Mouse (Mus musculus) heart, embryonic 11.5 days (tissue): Measurements from ENCODE around the gene Slc17a9. TPM values are rescaled to one million over a fixed set of nuclear protein-coding genes. Genes with fewer than 3 reads are reported as not detected.

Experiments
- ATAC-seq: fragments of 200-750 bp; cut with Nextera tagmentation; replicated peaks from 2 replicates; pipeline ENCODE4 v1.8.0; 2017; ENCODE audit warnings: moderate library complexity; ENCODE audit not compliant: insufficient number of reproducible peaks, low FRiP score, low TSS enrichment
- H3K27ac ChIP-seq: fragments of 300-500 bp; sonication (generic); 2 replicates; pipeline ENCODE4 v1.5.1; 2014; ENCODE audit warnings: mild to moderate bottlenecking, low read depth, low read length
- H3K27me3 ChIP-seq: fragments of 300-500 bp; sonication (generic); 2 replicates; pipeline ENCODE4 v1.6.1; 2014; ENCODE audit warnings: mild to moderate bottlenecking, low read length, mixed read lengths; ENCODE audit not compliant: control insufficient read depth, insufficient read depth
- H3K36me3 ChIP-seq: fragments of 300-500 bp; sonication (generic); 2 replicates; pipeline ENCODE4 v1.6.1; 2014; ENCODE audit warnings: mild to moderate bottlenecking, low read length, moderate library complexity, mixed read lengths; ENCODE audit not compliant: control insufficient read depth, insufficient read depth
- H3K4me1 ChIP-seq: fragments of 300-500 bp; sonication (generic); 2 replicates; pipeline ENCODE4 v1.6.1; 2014; ENCODE audit warnings: low read length; ENCODE audit not compliant: control insufficient read depth, insufficient read depth
- H3K4me2 ChIP-seq: fragments of 300-500 bp; sonication (generic); 2 replicates; pipeline ENCODE4 v1.6.1; 2014; ENCODE audit warnings: mild to moderate bottlenecking, moderate library complexity
- H3K4me3 ChIP-seq: fragments of 300-500 bp; sonication (generic); 2 replicates; pipeline ENCODE4 v1.5.1; 2014; ENCODE audit warnings: low read depth, low read length
- H3K9ac ChIP-seq: fragments of 300-500 bp; sonication (generic); 2 replicates; pipeline ENCODE4 v1.6.1; 2014; ENCODE audit warnings: mild to moderate bottlenecking, low read depth, low read length, moderate library complexity
- H3K9me3 ChIP-seq: fragments of 300-500 bp; sonication (generic); replicated peaks from 2 replicates; pipeline ENCODE4 v1.6.1; 2016; ENCODE audit warnings: low read length; ENCODE audit not compliant: control insufficient read depth
- WGBS: fragments of 180-500 bp; shearing (Covaris S2); extraction: QIAGEN DNeasy Blood & Tissue Kit; methylation state at CpG from one replicate; pipeline ENCODE4 v1.1.7; 2014; ENCODE audit not compliant: insufficient replicate concordance; 5-methylcytosine and 5-hydroxymethylcytosine counted together
- polyA plus RNA-seq: library from polyadenylated mRNA; unstranded; fragments of >200 nt; fragmentation: Nextera tagmentation; extraction: Ambion mirVana; gene quantifications from 2 replicates; pipeline ENCODE4 v1.2.1, GENCODE M21; 2014

Slc17a9 gene
- polyA plus RNA-seq, 1 experiment from 2014 or later = 0.96 TPM

DNA sequence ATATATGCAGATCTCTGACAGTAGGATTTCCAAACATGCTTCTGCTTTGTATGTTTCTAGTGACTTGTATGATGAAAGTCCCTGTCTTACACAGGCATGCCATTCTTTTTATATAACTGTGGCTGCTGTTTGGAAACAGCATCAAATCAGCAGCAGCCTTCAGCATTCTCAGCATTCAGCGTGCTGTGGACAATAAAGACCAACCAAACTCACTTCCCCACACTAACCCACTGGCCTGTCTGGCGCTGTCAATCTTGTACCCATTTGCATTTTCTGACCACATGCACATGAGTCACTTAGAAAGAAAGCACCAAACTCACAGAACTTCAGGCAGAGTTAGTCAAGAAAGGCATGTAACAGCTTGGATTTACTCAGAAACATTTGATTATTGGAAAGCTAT lies 29.9 kb upstream of the Slc17a9 start:
- ATAC-seq = no peak
- H3K9ac ChIP-seq = no peak overlapping the region
- H3K4me3 ChIP-seq = no peak overlapping the region
- H3K4me1 ChIP-seq = peaks cover 10% of the 10 kb centered on the region
- H3K36me3 ChIP-seq = peaks cover 6% of the 10 kb centered on the region
- no peaks in the 10 kb centered on the region for H3K9me3 ChIP-seq
- H3K27me3 ChIP-seq = no peaks in the 10 kb centered on the region
- no peak overlapping the region for H3K27ac ChIP-seq
- H3K4me2 ChIP-seq = no peak overlapping the region
- WGBS = 85% methylated on average over 2 of the region's 2 CpGs

DNA sequence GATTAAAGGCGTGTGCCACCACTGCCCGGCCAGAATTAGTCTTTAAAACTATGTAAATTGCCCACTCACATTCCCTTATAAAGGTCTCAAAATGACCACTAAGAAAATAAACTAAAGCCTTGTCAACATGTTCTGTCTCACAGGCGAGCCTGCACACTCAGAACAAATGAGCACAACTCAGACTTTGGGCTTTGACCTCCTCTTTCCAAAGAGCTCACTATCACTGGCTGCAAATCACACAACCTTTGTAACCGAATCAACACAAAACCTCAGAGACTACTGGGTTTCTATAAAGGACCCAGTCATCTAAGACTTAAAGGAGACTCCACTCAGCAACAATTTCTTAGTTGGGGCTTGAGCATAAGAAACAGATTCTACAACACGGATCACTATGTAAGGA lies 24.6 kb upstream of the Slc17a9 start:
- no peak for ATAC-seq
- WGBS = 72% methylated on average over 5 of the region's 5 CpGs
- H3K4me1 ChIP-seq = peaks cover 30% of the 10 kb centered on the region
- peak overlapping the region; percentile 99 for H3K4me2 ChIP-seq
- H3K27ac ChIP-seq = no peak overlapping the region
- peak overlapping the region; percentile 82 for H3K4me3 ChIP-seq
- no peaks in the 10 kb centered on the region for H3K36me3 ChIP-seq
- no peaks in the 10 kb centered on the region for H3K9me3 ChIP-seq
- peak overlapping the region; percentile 95 for H3K9ac ChIP-seq
- H3K27me3 ChIP-seq = no peaks in the 10 kb centered on the region

DNA sequence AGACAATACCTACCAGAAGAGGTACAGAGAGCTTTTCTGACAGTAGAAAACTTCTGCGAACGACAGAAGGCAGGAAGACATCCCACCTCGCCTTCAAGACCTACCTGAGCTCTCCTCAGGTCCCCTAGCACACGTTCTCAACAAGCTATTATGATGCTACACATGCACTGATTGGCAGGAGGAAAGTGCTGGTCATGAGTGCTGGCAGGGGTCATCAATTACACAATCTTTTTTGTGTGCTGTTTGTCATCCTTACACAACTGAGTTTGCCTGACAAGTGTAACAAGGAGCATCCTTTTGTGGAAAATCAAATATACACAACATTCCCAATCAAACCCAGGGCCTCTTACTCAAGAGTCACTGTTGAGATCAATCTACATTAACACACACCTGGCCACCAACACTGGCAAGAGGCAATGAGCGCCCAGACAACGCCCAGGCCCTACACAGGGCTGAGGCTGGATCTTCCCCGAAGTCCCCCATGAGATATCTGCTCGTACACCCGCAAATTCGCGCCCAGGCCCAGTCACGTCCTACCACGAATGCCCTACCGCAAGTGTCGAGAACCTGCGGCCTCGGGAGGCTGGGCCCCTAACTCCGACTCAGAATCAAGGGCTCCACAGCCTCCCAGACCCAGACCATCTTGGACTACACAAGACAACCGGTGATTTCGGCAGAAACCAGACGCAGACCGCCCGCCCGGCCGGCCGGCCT lies 23.9 kb upstream of the Slc17a9 start:
- no peaks in the 10 kb centered on the region for H3K36me3 ChIP-seq
- 4% methylated on average over 26 of the region's 26 CpGs for WGBS
- no peak; the same call in 1 of the 2 replicates for ATAC-seq

DNA sequence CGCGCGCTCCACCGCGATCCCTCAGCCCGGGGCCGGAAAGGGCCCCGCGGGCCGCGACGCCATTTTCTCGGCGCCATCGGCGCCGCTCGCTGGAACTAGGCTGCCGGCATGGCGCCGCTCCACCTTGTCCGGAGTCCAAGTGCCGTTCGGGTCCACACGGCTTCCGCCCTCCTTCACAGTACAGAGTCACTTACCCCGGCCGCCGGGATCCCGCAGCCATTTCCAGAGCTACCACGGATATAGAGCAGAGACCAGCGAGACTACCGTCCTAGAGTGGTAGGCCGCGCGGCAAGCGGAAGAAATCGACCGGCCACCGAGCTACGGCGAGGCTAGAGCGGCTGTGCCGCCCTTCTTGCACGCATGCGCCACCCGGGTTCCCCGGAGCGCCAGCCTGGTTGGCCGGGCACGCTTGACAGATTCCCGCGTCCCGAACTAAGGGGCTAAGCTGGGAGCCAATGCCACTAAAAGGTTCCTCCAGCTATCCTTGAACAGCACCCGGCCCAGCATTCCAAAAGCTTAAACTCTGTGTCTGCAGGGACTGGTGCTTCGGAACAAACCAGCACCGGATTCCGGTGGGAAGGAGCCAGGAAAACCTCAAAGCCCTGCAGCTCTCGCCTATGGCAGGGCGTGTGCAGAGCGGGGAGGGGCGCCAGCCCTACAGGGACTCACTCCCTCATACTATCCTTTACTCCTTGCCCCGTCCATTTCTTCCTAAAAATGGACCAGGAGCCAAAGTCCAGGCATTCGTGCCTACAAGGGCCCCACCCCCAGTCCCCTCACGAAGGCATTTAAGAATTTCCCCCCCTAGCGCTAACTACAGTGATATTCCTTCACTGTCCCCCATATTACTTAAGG lies 23.1 kb upstream of the Slc17a9 start:
- peak overlapping the region; percentile 99 for H3K4me2 ChIP-seq
- H3K27ac ChIP-seq = peak overlapping the region; percentile 96
- H3K9ac ChIP-seq = peak overlapping the region; percentile 95
- peak overlapping the region; percentile 82 for H3K4me3 ChIP-seq
- ATAC-seq = peak; percentile 94
- peaks cover 30% of the 10 kb centered on the region for H3K4me1 ChIP-seq
- no peaks in the 10 kb centered on the region for H3K27me3 ChIP-seq
- no peaks in the 10 kb centered on the region for H3K36me3 ChIP-seq
- no peaks in the 10 kb centered on the region for H3K9me3 ChIP-seq
- WGBS = under 1% methylated on average over 66 of the region's 66 CpGs

More for the DNA sequence above, 23.9 kb upstream of the Slc17a9 start:
- Histone ChIP-seq H3K4me3 (peak overlapping the region; percentile 82), H3K27ac (peak overlapping the region; percentile 96), H3K4me2 (peak overlapping the region; percentile 99), H3K9me3 (no peaks in the 10 kb centered on the region), H3K9ac (peak overlapping the region; percentile 95), H3K4me1 (peaks cover 30% of the 10 kb centered on the region), H3K27me3 (no peaks in the 10 kb centered on the region)

DNA sequence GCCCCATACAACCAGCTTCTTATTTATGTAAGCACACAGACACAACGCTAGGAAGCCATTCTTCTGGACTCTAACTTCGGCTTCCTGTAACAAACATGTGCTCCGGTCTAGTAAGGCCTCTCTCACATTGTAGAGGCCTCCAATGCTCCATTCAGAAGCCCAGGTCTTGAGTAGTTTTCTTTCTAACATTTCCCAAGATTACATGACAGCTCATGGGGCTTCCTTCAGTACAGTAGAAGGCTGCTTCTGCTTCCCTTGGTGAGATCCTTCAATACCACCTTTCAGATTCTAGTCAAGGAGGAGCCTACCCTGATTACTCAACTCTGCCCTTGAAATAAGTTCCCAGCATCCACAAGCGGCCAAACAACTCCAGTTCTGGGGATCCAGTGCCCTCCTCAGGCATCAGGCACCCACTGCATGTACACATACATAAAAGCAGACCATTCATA lies 22.3 kb upstream of the Slc17a9 start:
- 26% methylated on average over 4 of the region's 4 CpGs for WGBS

DNA sequence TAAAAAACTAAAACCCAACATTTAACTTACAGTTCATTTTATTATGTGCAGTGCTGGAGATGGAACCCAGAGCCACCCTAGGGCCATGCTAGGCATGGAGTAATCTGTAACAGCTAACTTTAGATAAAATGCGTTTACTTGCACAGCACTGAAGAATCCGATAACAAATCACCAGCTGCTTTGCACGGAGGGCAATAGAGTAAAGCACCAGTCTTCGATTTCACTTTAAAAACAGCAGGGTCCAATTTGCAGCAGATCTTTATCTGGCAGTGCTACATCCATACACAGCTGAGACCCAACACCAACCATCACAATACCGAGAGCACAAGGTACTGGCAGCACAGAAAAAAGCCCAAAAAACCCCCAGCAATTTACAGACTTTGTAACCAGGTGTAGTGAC lies 21.9 kb upstream of the Slc17a9 start:
- WGBS = 68% methylated on average over 5 of the region's 5 CpGs
- Histone ChIP-seq H3K36me3 (no peaks in the 10 kb centered on the region), H3K4me2 (peak overlapping the region; percentile 99), H3K27me3 (no peaks in the 10 kb centered on the region), H3K9ac (no peak overlapping the region), H3K4me3 (no peak overlapping the region), H3K27ac (no peak overlapping the region), H3K4me1 (peaks cover 30% of the 10 kb centered on the region), H3K9me3 (no peaks in the 10 kb centered on the region)
- no peak for ATAC-seq

More for the DNA sequence above, 22.3 kb upstream of the Slc17a9 start:
- Histone ChIP-seq H3K27ac (peak overlapping the region; percentile 96), H3K36me3 (no peaks in the 10 kb centered on the region), H3K4me3 (peak overlapping the region; percentile 82), H3K9ac (peak overlapping the region; percentile 95), H3K9me3 (no peaks in the 10 kb centered on the region), H3K27me3 (no peaks in the 10 kb centered on the region), H3K4me1 (peaks cover 30% of the 10 kb centered on the region), H3K4me2 (peak overlapping the region; percentile 99)
- no peak for ATAC-seq

DNA sequence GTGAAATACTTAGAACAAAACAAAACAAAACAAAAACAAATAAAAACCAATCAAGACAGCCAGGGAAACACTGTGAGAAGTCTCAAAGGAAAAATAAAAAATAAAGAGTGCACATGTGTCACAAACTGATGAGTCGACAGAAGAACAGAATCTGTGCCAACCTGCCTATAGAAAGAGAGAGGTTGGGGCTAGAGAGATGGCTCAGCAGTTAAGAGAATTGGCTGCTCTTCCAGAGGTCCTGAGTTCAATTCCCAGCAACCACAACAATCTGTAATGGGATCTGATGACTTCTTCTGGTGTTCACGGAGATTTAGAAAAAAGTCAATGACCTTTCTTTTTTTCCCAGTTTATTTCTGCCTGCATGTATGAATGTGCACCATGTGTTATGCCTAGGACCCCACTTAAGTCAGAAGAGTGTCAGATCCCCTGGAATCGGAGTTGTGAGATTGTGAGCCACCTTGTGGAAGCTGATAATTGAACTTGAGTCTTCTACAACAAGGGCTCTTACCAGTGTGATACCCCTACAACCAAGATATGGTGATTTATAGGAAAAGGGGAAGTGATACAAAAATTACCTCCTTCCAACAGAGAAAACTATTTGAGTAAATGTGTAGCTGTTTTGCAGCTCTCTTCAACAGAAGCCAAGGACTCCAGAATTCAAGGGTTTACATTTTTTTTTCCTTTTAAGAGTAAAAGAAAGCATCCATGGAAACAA lies 21.3 kb upstream of the Slc17a9 start:
- no peak for ATAC-seq
- WGBS = 75% methylated on average over 3 of the region's 3 CpGs
- Histone ChIP-seq H3K4me2 (no peak overlapping the region), H3K4me3 (no peak overlapping the region), H3K9me3 (no peaks in the 10 kb centered on the region), H3K36me3 (no peaks in the 10 kb centered on the region), H3K4me1 (peaks cover 36% of the 10 kb centered on the region), H3K27me3 (no peaks in the 10 kb centered on the region), H3K27ac (no peak overlapping the region), H3K9ac (no peak overlapping the region)

DNA sequence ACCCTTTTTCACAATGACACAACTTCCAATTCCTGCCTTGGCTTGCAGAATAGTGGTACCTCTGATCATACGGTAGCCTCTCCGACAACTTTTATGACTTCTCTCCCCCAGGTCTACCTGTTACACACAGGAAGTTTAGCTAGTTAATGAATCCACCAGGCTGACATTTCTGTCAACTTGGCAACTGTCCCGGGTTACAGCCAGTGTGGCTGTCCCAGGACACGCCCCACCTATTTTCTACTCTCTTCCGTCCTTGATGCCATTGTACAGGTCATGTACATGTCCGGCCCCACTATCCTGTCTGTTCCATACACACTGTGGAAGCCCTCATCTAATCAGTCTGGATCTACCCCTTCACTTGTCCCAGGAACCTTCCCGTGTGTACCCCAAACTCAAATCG lies 20.5 kb upstream of the Slc17a9 start:
- no peak overlapping the region for H3K4me2 ChIP-seq
- no peak overlapping the region for H3K4me3 ChIP-seq
- H3K27me3 ChIP-seq = no peaks in the 10 kb centered on the region
- 87% methylated on average over 8 of the region's 8 CpGs for WGBS
- H3K9ac ChIP-seq = no peak overlapping the region; the same call in 1 of the 2 replicates
- ATAC-seq = no peak
- H3K27ac ChIP-seq = no peak overlapping the region
- H3K9me3 ChIP-seq = no peaks in the 10 kb centered on the region
- H3K36me3 ChIP-seq = no peaks in the 10 kb centered on the region
- peaks cover 34% of the 10 kb centered on the region for H3K4me1 ChIP-seq
